19 mouse cellular contexts compared by ENCODE assay signal in genomic region chr4:139767115-139767718, GRCm38 (mm10).
A peak's percentile ranks its signal among the peaks of the same experiment; 100 is the strongest.
DNase-seq lines count a peak whose midpoint lies in the region; ATAC-seq lines count a peak whose summit lies in the region.
"Had no signal": no experiment of that assay in that cellular context is flagged by ENCODE, and none has a peak within 500 bp of the region (broad histone marks: within the 10 kb centered on the region; RNA-seq: fewer than 3 reads in every experiment).

No protein-coding gene starts in this region.

- H3K4me1 ChIP-seq in forebrain, embryonic 12.5 days, result peaks cover 52% of the 10 kb centered on the region
- H3K4me1 ChIP-seq in forebrain, embryonic 16.5 days (replicated peaks; ENCODE audit: control insufficient read depth, insufficient read depth, low read length), result peaks cover 5% of the 10 kb centered on the region; the same call in 1 of the 2 replicates
- H3K4me1 ChIP-seq in midbrain, embryonic 10.5 days, result peaks cover 72% of the 10 kb centered on the region
- H3K4me1 ChIP-seq in neural tube, embryonic 12.5 days, result peaks cover 53% of the 10 kb centered on the region
- H3K4me1 ChIP-seq: megakaryocyte, embryonic 14.5 days had no signal

- DNase-seq in R1 (ENCODE audit: low read depth, low spot score), result peak; percentile 29
- DNase-seq in midbrain, embryonic 10.5 days (ENCODE audit: low spot score), result no peak
- no peak for DNase-seq in yolk sac, embryonic 10.5 days (ENCODE audit: low spot score)
- DNase-seq in heart, adult 9 months (ENCODE audit: low spot score in 2 of 2), result no peak
- DNase-seq: adrenal gland, adult 2 months; cerebellum, adult 8-10 months; gastrocnemius, postnatal 14 days; heart, postnatal 10 days; kidney, adult 11 months; kidney, postnatal 25 days; layer of hippocampus, adult 9-11 months; liver; thymus, adult 2 months had no signal

- H3K9ac ChIP-seq in forebrain, embryonic 12.5 days, result peak overlapping the region; percentile 45
- H3K9ac ChIP-seq in forebrain, embryonic 16.5 days (replicated peaks; ENCODE audit: low read depth, low read length), result no peak overlapping the region
- 0 out of 2 replicates have a peak overlapping the region, but pooled peaks have one; percentile 9 for H3K9ac ChIP-seq in neural tube, embryonic 12.5 days

- H3K36me3 ChIP-seq in forebrain, embryonic 12.5 days (replicated peaks), result no peaks in the 10 kb centered on the region
- no peaks in the 10 kb centered on the region for H3K36me3 ChIP-seq in forebrain, embryonic 16.5 days (ENCODE audit: control insufficient read depth, insufficient read depth)
- peaks cover 21% of the 10 kb centered on the region for H3K36me3 ChIP-seq in midbrain, embryonic 10.5 days
- no peaks in the 10 kb centered on the region for H3K36me3 ChIP-seq in neural tube, embryonic 12.5 days

- no peak for ATAC-seq in forebrain, embryonic 12.5 days (ENCODE audit: low FRiP score)
- ATAC-seq in forebrain, embryonic 16.5 days, result no peak
- no peak for ATAC-seq in neural tube, embryonic 12.5 days (ENCODE audit: low FRiP score, low read depth)
- no peak for ATAC-seq in inflammation-experienced regulatory T-cells, adult 6 months
- ATAC-seq: lung, postnatal 0 days had no signal

- H3K27me3 ChIP-seq in forebrain, embryonic 12.5 days, result peaks cover 87% of the 10 kb centered on the region
- H3K27me3 ChIP-seq in forebrain, embryonic 16.5 days (replicated peaks; ENCODE audit: control insufficient read depth, insufficient read depth, low read length), result no peaks in the 10 kb centered on the region
- H3K27me3 ChIP-seq in midbrain, embryonic 10.5 days (ENCODE audit: low read depth, poor library complexity, severe bottlenecking), result peaks cover 100% of the 10 kb centered on the region
- peaks cover 5% of the 10 kb centered on the region; the same call in 1 of the 2 replicates for H3K27me3 ChIP-seq in neural tube, embryonic 12.5 days (replicated peaks)

- H3K4me3 ChIP-seq in forebrain, embryonic 12.5 days (replicated peaks), result no peak overlapping the region
- no peak overlapping the region for H3K4me3 ChIP-seq in forebrain, embryonic 16.5 days (replicated peaks; ENCODE audit: low read length)
- peak overlapping the region; percentile 32; the same call in 1 of the 2 replicates for H3K4me3 ChIP-seq in midbrain, embryonic 10.5 days
- H3K4me3 ChIP-seq in neural tube, embryonic 12.5 days, result no peak overlapping the region
- H3K4me3 ChIP-seq: megakaryocyte, embryonic 14.5 days had no signal

- H3K4me2 ChIP-seq in forebrain, embryonic 12.5 days, result 0 out of 2 replicates have a peak overlapping the region, but pooled peaks have one; percentile 10
- H3K4me2 ChIP-seq in forebrain, embryonic 16.5 days (ENCODE audit: low read length), result no peak overlapping the region
- H3K4me2 ChIP-seq in neural tube, embryonic 12.5 days (replicated peaks), result peak overlapping the region; percentile 14

- WGBS in forebrain, embryonic 12.5 days, result 4% methylated on average over 18 of the region's 18 CpGs
- 9% methylated on average over 18 of the region's 18 CpGs for WGBS in forebrain, embryonic 16.5 days
- WGBS in midbrain, embryonic 10.5 days, result 2% methylated on average over 18 of the region's 18 CpGs
- WGBS in neural tube, embryonic 12.5 days, result 8% methylated on average over 18 of the region's 18 CpGs

- no peak overlapping the region for H3K27ac ChIP-seq in forebrain, embryonic 12.5 days
- no peak overlapping the region for H3K27ac ChIP-seq in forebrain, embryonic 16.5 days (ENCODE audit: low read length)
- H3K27ac ChIP-seq in midbrain, embryonic 10.5 days (replicated peaks), result peak overlapping the region; percentile 76
- H3K27ac ChIP-seq in neural tube, embryonic 12.5 days, result no peak overlapping the region

- no peaks in the 10 kb centered on the region for H3K9me3 ChIP-seq in forebrain, embryonic 12.5 days
- no peaks in the 10 kb centered on the region for H3K9me3 ChIP-seq in forebrain, embryonic 16.5 days (ENCODE audit: control insufficient read depth, low read length)
- no peaks in the 10 kb centered on the region for H3K9me3 ChIP-seq in midbrain, embryonic 10.5 days (replicated peaks)
- H3K9me3 ChIP-seq in neural tube, embryonic 12.5 days, result no peaks in the 10 kb centered on the region
- H3K9me3 ChIP-seq: megakaryocyte, embryonic 14.5 days had no signal
